Mouse (Mus musculus): ENCODE results near the gene Sergef.

DNA sequence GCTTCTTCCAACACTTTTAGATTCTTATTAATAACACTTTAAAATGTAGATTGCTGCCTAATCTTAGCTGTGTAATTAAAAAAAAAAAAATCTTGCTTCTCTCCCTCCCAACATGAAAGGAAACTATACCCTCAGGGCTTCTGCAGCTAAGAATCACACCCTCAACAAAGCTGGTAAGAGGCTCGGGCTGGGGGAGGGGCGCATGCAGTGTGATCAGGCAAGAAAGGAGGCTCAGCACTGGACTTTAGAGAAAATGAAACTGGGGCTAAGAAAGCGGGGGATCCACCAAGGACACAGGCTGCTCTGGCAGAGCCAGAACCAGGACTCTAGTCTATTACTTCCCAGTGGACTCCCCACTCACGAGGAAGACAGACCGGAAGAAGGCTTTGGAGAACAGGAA is 38.5 kb downstream of the Sergef start:
- TF ChIP-seq POLR2A (IDR thresholded peaks at IDR 0.05; ENCODE audit: low read depth, low read length) (no peak), CTCF (IDR thresholded peaks at IDR 0.05; ENCODE audit: borderline replicate concordance, insufficient read depth, low read length) (no peak)
